Mouse (Mus musculus) erythroblast, embryonic 14.5 days (primary cell): ENCODE results near the gene Tnfrsf11a.

Experiments used
- GATA1 ChIP-seq: IDR thresholded peaks from 2 replicates; pipeline ENCODE4 v1.6.1; 2012; ENCODE audit warnings: low read length, inconsistent platforms, mixed read lengths
- TAL1 ChIP-seq: IDR thresholded peaks from 3 replicates; pipeline ENCODE4 v1.6.1; 2012; ENCODE audit warnings: low read length, inconsistent platforms, mixed read lengths

DNA sequence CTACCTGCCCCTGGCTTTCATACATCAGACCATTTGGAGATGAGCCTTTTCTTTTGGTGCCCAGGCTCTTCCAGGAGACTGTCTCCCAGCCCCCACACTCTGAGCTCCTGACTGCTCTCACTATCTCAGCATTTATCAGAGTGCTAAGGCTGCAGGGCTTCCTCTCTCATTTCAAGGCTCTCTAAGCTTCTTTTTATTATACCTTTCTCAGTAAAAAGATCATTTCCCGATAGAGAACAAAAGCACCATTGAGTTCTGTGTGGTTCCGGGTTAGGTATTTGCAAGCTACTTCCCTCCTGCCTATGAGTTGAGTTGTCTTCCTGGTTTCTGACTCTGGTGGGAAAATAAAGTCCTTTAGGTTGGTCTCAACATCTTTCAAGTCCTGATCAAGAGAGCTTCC is 103.0 kb downstream of the Tnfrsf11a start:
- TF ChIP-seq TAL1, result no peak
- no peak for TF ChIP-seq GATA1
